Mouse (Mus musculus): ENCODE data around the gene Cpt2. TPM values are rescaled to one million over a fixed set of nuclear protein-coding genes. Genes with fewer than 3 reads are reported as not detected.
A peak's percentile ranks its signal among the peaks of the same experiment; 100 is the strongest.

Gene Cpt2
- total RNA-seq, 2 experiments from 2014 or later = 4.3 to 7.6 TPM

GRCm38 (mm10) chr4:107864866-107865265, 58.5 kb downstream of the Cpt2 start:
- Histone ChIP-seq H3K27ac (no peak overlapping the region), H3K4me3 (no peak overlapping the region)
- TF ChIP-seq CTCF (IDR thresholded peaks at IDR 0.05) = no peak
- intact Hi-C loops (cut with DNase I) = no loop called here
- DNase-seq (ENCODE audit: extremely low spot score in 1 of 2, low spot score in 2 of 2) = no peak

GRCm38 (mm10) chr4:107858995-107859394, 64.4 kb downstream of the Cpt2 start:
- TF ChIP-seq CTCF (IDR thresholded peaks at IDR 0.05) = no peak
- H3K27ac ChIP-seq = no peak overlapping the region

GRCm38 (mm10) chr4:107856958-107857686, 66.3 kb downstream of the Cpt2 start:
- H3K27ac ChIP-seq = no peak overlapping the region
- no peak for DNase-seq (ENCODE audit: extremely low spot score in 1 of 2, low spot score in 2 of 2)
- intact Hi-C loops (cut with DNase I) = no loop called here
- TF ChIP-seq CTCF (IDR thresholded peaks at IDR 0.05) = peak; percentile 43
- no peak overlapping the region for H3K4me3 ChIP-seq

More at GRCm38 (mm10) chr4:107858995-107859394, 64.4 kb downstream of the Cpt2 start:
- no peak overlapping the region for H3K4me3 ChIP-seq
- DNase-seq (ENCODE audit: extremely low spot score in 1 of 2, low spot score in 2 of 2) = no peak
- intact Hi-C loops (cut with DNase I) = no loop called here

Other genes starting within 250 kb of the Cpt2 start
- under 1 TPM; 0.27 to 0.44 TPM for gene Dmrtb1, start 239.4 kb downstream of the Cpt2 start, total RNA-seq (2021)
- 100 to 1,000 TPM in 1 of 2 experiments, 10 to 100 TPM in 1; 93.2 to 123 TPM for gene Lrp8, start 121.3 kb downstream of the Cpt2 start, total RNA-seq (2021)
- 10 to 100 TPM; 33.9 to 41.7 TPM for gene Magoh, start 43.9 kb downstream of the Cpt2 start, total RNA-seq (2021)
- 10 to 100 TPM; 56.6 to 62.9 TPM for gene 0610037L13Rik, start 33.8 kb downstream of the Cpt2 start, total RNA-seq (2021)
- under 1 TPM; 0.43 to 0.94 TPM for gene Slc1a7, start 44.7 kb upstream of the Cpt2 start, total RNA-seq (2021)
- 10 to 100 TPM in 1 of 2 experiments, 1 to 10 TPM in 1; 8.7 to 10.4 TPM for gene Podn, start 172.8 kb upstream of the Cpt2 start, total RNA-seq (2021)
- 100 to 1,000 TPM in 1 of 2 experiments, 10 to 100 TPM in 1; 90.3 to 100 TPM for gene Scp2, start 221.4 kb upstream of the Cpt2 start, total RNA-seq (2021)
- gene Echdc2, start 241.8 kb upstream of the Cpt2 start, total RNA-seq (2021) = 10 to 100 TPM; 12.8 to 14.8 TPM